Mouse (Mus musculus): ENCODE results near the gene 1110051M20Rik. TPM values are rescaled to one million over a fixed set of nuclear protein-coding genes. Genes with fewer than 3 reads are reported as not detected.

1110051M20Rik gene
- polyA plus RNA-seq, 1 experiment from 2014 or later = 163 TPM

DNA sequence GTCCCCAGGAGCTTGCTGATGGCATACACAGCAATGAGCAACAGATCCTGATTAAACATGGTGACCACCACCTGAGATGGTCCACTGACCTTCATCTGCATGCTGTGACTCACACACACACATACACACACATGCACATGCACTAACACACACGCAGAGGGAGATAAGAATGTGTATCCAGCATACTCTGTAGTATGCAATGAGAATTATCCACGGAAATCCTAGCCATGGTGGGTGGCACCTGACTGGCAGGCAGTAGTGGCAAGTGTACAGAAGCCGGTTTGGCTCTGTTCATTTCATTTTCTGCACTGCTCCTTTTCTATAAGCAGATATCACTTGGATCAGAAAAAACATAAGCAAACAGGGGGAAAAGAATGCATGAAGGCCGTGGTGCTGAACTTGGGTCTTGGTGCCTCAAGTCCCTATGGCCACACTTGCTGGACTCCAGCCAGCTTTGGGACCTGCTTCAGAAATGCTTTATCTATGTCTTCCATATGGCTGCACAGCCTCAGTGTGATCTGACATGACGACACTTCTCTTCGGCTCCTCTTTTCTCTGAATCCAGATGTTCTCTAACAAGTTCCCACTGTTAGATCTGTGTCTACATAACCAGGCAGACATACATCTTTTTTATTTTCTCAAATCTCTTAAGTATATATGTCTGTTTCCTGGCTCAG lies 89.6 kb downstream of the 1110051M20Rik start:
- Histone ChIP-seq H3K36me3 (ENCODE audit: control insufficient read depth, insufficient read depth, low read length) (no peaks in the 10 kb centered on the region), H3K9me3 (ENCODE audit: control insufficient read depth, low read length) (no peaks in the 10 kb centered on the region), H3K27ac (ENCODE audit: low read depth, low read length) (no peak overlapping the region; the same call in 1 of the 2 replicates), H3K4me1 (ENCODE audit: control insufficient read depth, insufficient read depth, low read length) (no peaks in the 10 kb centered on the region), H3K27me3 (ENCODE audit: control insufficient read depth, insufficient read depth, low read length) (no peaks in the 10 kb centered on the region), H3K4me3 (ENCODE audit: low read depth, low read length) (no peak overlapping the region), H3K4me2 (ENCODE audit: low read depth, low read length) (no peak overlapping the region), H3K9ac (replicated peaks; ENCODE audit: low read depth, low read length) (no peak overlapping the region)
- no peak for ATAC-seq (ENCODE audit: low read depth)
- 77% methylated on average over 6 of the region's 6 CpGs for WGBS

DNA sequence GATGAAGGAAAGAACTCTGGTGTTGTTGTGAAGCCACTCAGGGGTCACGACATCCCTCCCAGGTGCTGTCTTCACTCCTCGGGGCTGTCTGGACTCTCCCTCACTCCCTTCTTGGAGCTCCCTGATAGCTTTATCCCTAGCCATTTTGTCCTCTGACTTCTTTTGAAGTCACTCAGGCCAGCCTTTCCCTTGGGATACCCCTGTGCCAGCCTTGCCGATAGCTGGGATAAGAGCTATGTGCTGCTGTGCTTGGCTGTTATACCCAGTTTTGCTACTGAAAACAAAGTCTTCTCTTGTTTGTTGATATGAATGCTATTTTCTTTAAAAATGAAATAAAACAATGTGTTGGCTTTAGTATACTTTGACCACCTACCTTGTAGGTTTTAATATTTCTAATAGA lies 90.7 kb downstream of the 1110051M20Rik start:
- H3K4me2 ChIP-seq (ENCODE audit: low read depth, low read length) = no peak overlapping the region
- WGBS = 43% methylated on average over 3 of the region's 3 CpGs
- no peak overlapping the region for H3K27ac ChIP-seq (ENCODE audit: low read depth, low read length)

DNA sequence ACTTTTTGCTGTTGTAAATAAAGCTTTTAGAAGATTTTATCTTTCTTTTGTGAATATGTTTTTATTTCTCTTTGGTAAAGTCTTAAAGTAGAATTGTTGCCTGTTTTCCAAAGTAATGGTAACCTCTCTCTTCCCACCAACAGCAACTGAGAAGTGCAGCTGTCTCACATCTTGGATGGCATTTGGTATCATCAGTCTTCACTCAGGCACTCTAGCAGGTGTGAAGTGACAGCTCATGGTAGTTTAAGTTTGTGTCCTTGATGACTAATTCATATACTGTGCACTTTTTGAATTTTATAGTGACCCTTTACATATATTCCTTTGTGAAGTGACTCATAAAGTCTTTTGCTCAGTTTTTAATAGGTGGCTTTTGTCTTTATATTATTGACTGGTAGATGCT lies 92.7 kb downstream of the 1110051M20Rik start:
- H3K9ac ChIP-seq (replicated peaks; ENCODE audit: low read depth, low read length) = no peak overlapping the region
- H3K36me3 ChIP-seq (ENCODE audit: control insufficient read depth, insufficient read depth, low read length) = no peaks in the 10 kb centered on the region
- H3K4me2 ChIP-seq (ENCODE audit: low read depth, low read length) = no peak overlapping the region
- H3K27ac ChIP-seq (ENCODE audit: low read depth, low read length) = no peak overlapping the region
- no peak overlapping the region for H3K4me3 ChIP-seq (ENCODE audit: low read depth, low read length)
- ATAC-seq (ENCODE audit: low read depth) = no peak
- no peaks in the 10 kb centered on the region for H3K4me1 ChIP-seq (ENCODE audit: control insufficient read depth, insufficient read depth, low read length)
- H3K27me3 ChIP-seq (ENCODE audit: control insufficient read depth, insufficient read depth, low read length) = no peaks in the 10 kb centered on the region
- H3K9me3 ChIP-seq (ENCODE audit: control insufficient read depth, low read length) = no peaks in the 10 kb centered on the region

More for the DNA sequence above, 90.7 kb downstream of the 1110051M20Rik start:
- H3K9ac ChIP-seq (replicated peaks; ENCODE audit: low read depth, low read length) = no peak overlapping the region
- no peaks in the 10 kb centered on the region for H3K27me3 ChIP-seq (ENCODE audit: control insufficient read depth, insufficient read depth, low read length)
- ATAC-seq (ENCODE audit: low read depth) = no peak
- H3K36me3 ChIP-seq (ENCODE audit: control insufficient read depth, insufficient read depth, low read length) = no peaks in the 10 kb centered on the region
- H3K4me1 ChIP-seq (ENCODE audit: control insufficient read depth, insufficient read depth, low read length) = no peaks in the 10 kb centered on the region
- no peak overlapping the region for H3K4me3 ChIP-seq (ENCODE audit: low read depth, low read length)
- H3K9me3 ChIP-seq (ENCODE audit: control insufficient read depth, low read length) = no peaks in the 10 kb centered on the region

DNA sequence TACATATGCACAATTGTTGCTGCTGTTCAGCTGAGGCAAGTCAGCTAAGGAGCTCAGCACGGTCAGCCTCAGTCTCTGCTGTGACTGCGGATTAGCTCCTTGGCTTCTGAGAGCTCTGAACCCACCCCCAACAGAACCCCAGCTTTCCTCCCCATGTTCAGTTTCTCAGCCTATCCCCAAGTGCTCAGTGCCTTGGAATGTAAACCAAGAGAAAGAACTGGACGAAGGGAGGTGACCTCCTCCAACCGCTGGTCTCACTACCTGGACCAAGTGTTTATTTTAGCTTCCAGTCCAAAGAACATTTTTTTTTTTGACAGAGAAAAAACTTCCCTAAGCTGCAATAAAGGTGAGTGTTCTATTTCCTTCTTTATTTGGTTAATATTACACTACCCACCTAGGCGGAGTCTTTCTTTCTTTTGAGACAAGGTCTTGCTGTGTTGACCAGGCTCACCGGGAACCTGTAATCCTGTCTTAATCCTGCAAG lies 94.5 kb downstream of the 1110051M20Rik start:
- Histone ChIP-seq H3K27ac (ENCODE audit: low read depth, low read length) (no peak overlapping the region), H3K4me2 (ENCODE audit: low read depth, low read length) (no peak overlapping the region), H3K4me1 (ENCODE audit: control insufficient read depth, insufficient read depth, low read length) (no peaks in the 10 kb centered on the region), H3K9ac (replicated peaks; ENCODE audit: low read depth, low read length) (no peak overlapping the region), H3K27me3 (ENCODE audit: control insufficient read depth, insufficient read depth, low read length) (no peaks in the 10 kb centered on the region), H3K9me3 (ENCODE audit: control insufficient read depth, low read length) (no peaks in the 10 kb centered on the region), H3K36me3 (ENCODE audit: control insufficient read depth, insufficient read depth, low read length) (no peaks in the 10 kb centered on the region), H3K4me3 (ENCODE audit: low read depth, low read length) (no peak overlapping the region)
- ATAC-seq (ENCODE audit: low read depth) = no peak
- 79% methylated on average over 6 of the region's 6 CpGs for WGBS

DNA sequence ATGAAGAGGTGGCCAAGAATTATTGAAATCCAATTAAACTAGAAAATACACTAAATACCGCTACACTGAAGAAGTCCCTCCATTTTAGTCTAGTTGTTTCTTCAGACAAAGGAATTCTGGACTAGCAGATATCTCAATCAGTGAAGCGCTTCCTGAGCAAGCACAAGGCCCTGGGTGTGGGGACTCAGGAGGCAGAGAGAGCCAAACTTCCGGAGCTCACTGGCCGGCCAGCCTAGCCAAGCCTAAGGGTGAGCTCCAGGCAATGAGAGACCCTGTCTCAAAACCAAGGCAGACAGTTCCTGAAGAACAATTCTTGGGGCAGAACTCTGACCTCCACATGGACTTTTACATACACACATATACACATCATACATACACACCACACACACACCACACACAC lies 95.6 kb downstream of the 1110051M20Rik start:
- 55% methylated on average over 4 of the region's 4 CpGs for WGBS
- Histone ChIP-seq H3K36me3 (ENCODE audit: control insufficient read depth, insufficient read depth, low read length) (no peaks in the 10 kb centered on the region), H3K9me3 (ENCODE audit: control insufficient read depth, low read length) (no peaks in the 10 kb centered on the region), H3K27ac (ENCODE audit: low read depth, low read length) (no peak overlapping the region), H3K4me3 (ENCODE audit: low read depth, low read length) (no peak overlapping the region), H3K9ac (replicated peaks; ENCODE audit: low read depth, low read length) (no peak overlapping the region), H3K4me2 (ENCODE audit: low read depth, low read length) (no peak overlapping the region), H3K4me1 (ENCODE audit: control insufficient read depth, insufficient read depth, low read length) (no peaks in the 10 kb centered on the region), H3K27me3 (ENCODE audit: control insufficient read depth, insufficient read depth, low read length) (no peaks in the 10 kb centered on the region)
- ATAC-seq (ENCODE audit: low read depth) = no peak

DNA sequence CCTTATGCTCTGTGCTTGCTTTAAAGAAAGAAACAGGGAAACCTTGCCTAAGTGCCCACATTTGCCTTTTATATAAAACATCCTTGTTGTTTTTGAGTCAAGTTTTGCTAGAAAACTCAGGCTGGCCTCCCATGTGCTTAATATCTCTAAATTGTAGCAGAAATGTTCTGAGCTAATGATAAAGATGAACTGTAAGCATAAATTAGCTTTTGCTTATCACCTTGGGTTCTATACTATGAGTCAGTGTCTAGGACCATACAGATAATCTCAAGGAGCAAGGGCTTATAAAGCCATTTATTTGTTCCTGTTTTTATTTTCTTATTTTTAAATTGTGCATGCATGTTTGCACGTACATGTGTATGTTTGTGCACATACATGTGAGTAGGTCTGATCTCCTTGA lies 98.9 kb downstream of the 1110051M20Rik start:
- no peak for ATAC-seq (ENCODE audit: low read depth)
- Histone ChIP-seq H3K9me3 (ENCODE audit: control insufficient read depth, low read length) (no peaks in the 10 kb centered on the region), H3K27me3 (ENCODE audit: control insufficient read depth, insufficient read depth, low read length) (no peaks in the 10 kb centered on the region), H3K27ac (ENCODE audit: low read depth, low read length) (no peak overlapping the region), H3K36me3 (ENCODE audit: control insufficient read depth, insufficient read depth, low read length) (no peaks in the 10 kb centered on the region), H3K4me2 (ENCODE audit: low read depth, low read length) (no peak overlapping the region), H3K4me3 (ENCODE audit: low read depth, low read length) (no peak overlapping the region), H3K4me1 (ENCODE audit: control insufficient read depth, insufficient read depth, low read length) (no peaks in the 10 kb centered on the region), H3K9ac (replicated peaks; ENCODE audit: low read depth, low read length) (no peak overlapping the region)
- WGBS = 95% methylated on average over 1 of the region's 1 CpGs

DNA sequence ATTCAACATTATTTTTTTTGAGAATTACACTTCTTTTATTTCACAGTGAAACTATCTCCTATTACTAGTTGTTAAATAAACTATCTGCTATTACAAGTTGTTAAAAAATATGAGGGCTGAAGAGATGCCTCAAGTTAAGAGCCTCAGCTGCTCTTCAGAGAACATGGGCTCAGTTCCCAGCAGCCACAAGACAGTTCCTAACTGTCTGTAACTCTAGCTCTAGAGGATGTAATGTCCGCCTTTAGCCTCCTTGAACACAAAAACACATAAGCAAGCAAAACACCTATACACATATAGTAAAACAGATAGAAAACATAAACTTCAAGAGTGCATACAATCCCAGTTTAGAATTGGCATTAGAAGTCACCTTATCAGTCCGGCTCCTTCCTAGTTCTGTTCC lies 104.9 kb downstream of the 1110051M20Rik start:
- Histone ChIP-seq H3K9me3 (ENCODE audit: control insufficient read depth, low read length) (no peaks in the 10 kb centered on the region), H3K4me3 (ENCODE audit: low read depth, low read length) (no peak overlapping the region), H3K4me2 (ENCODE audit: low read depth, low read length) (no peak overlapping the region), H3K27me3 (ENCODE audit: control insufficient read depth, insufficient read depth, low read length) (no peaks in the 10 kb centered on the region), H3K4me1 (ENCODE audit: control insufficient read depth, insufficient read depth, low read length) (no peaks in the 10 kb centered on the region), H3K36me3 (ENCODE audit: control insufficient read depth, insufficient read depth, low read length) (no peaks in the 10 kb centered on the region), H3K27ac (ENCODE audit: low read depth, low read length) (no peak overlapping the region), H3K9ac (replicated peaks; ENCODE audit: low read depth, low read length) (no peak overlapping the region)
- no peak for ATAC-seq (ENCODE audit: low read depth)
- WGBS = 95% methylated on average over 2 of the region's 2 CpGs

DNA sequence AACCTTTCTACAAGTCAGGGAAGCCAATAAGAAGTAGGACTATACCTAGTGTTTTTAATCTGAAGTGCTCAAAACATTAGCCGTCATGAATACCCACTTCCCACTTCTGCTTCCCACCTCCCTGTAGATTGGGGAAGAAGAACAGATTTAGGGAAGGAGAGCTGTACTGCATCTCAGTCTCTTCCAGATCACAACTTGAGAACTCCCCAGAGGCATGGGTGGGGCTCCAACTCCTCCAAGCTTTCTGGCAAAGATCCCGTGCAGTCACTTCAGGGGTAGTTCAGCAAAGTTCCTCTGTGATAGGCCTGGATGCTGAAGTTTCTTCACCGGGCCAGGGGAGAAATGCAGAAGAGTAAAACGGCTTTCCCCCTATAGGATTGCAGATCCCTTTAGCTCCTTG lies 109.4 kb downstream of the 1110051M20Rik start:
- Histone ChIP-seq H3K27ac (ENCODE audit: low read depth, low read length) (no peak overlapping the region), H3K9me3 (ENCODE audit: control insufficient read depth, low read length) (no peaks in the 10 kb centered on the region), H3K4me2 (ENCODE audit: low read depth, low read length) (no peak overlapping the region), H3K4me3 (ENCODE audit: low read depth, low read length) (no peak overlapping the region), H3K4me1 (ENCODE audit: control insufficient read depth, insufficient read depth, low read length) (peaks cover 4% of the 10 kb centered on the region; the same call in 1 of the 2 replicates), H3K9ac (replicated peaks; ENCODE audit: low read depth, low read length) (no peak overlapping the region), H3K36me3 (ENCODE audit: control insufficient read depth, insufficient read depth, low read length) (no peaks in the 10 kb centered on the region), H3K27me3 (ENCODE audit: control insufficient read depth, insufficient read depth, low read length) (no peaks in the 10 kb centered on the region)
- ATAC-seq (ENCODE audit: low read depth) = no peak
- WGBS = 82% methylated on average over 4 of the region's 4 CpGs

DNA sequence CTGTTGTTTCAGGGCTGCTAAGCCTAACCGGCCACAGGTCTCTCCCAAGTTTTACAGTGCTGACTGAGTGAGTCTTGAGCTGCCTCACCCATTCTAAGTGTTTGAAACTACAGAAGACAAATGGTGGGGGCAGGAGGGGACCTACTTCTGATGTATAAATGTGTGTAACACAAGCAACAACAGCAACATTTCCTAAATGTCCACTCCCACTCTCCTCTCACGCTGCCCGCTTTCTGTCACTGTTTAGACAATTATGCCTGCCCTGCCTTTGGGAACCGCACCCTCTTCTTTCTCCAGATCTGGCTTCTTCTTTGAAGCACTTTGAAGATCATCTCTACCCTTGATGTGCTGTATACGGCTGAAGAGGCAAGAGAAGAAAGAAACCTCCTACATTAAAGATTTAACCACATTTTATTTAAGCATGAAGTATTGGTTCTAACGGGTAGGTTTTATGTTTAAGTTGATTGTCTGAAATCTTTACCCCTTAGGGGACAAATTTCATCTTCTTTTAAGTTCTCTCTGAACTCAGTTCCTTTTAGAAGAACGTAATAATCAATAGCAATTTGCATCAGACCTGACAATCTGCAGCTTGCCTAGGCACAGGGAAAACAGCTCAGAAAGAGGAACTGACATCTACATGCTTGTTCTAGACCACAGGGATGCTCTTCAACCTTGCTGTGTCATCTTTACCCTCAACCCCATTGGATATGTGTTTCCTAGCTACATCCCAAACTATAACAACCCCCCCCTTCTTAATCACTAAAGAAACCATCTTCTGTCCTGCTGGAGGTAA lies 113.3 kb downstream of the 1110051M20Rik start:
- peaks cover 15% of the 10 kb centered on the region for H3K4me1 ChIP-seq (ENCODE audit: control insufficient read depth, insufficient read depth, low read length)
- H3K27me3 ChIP-seq (ENCODE audit: control insufficient read depth, insufficient read depth, low read length) = no peaks in the 10 kb centered on the region
- peak overlapping the region; percentile 34; the same call in 1 of the 2 replicates for H3K27ac ChIP-seq (ENCODE audit: low read depth, low read length)
- H3K9me3 ChIP-seq (ENCODE audit: control insufficient read depth, low read length) = no peaks in the 10 kb centered on the region
- ATAC-seq (ENCODE audit: low read depth) = no peak
- H3K36me3 ChIP-seq (ENCODE audit: control insufficient read depth, insufficient read depth, low read length) = no peaks in the 10 kb centered on the region
- H3K4me3 ChIP-seq (ENCODE audit: low read depth, low read length) = no peak overlapping the region
- no peak overlapping the region for H3K4me2 ChIP-seq (ENCODE audit: low read depth, low read length)
- no peak overlapping the region for H3K9ac ChIP-seq (replicated peaks; ENCODE audit: low read depth, low read length)
- 80% methylated on average over 7 of the region's 7 CpGs for WGBS
